Mouse (Mus musculus): ENCODE measurements around the gene Tm7sf3. TPM values are rescaled to one million over a fixed set of nuclear protein-coding genes. Genes with fewer than 3 reads are reported as not detected.

Tm7sf3 gene
- polyA plus RNA-seq, 1 experiment from 2014 or later = 39.8 TPM

- 74% methylated on average over 4 of the region's 4 CpGs for WGBS
- ATAC-seq (ENCODE audit: insufficient number of reproducible peaks, insufficient read depth, low FRiP score, low TSS enrichment, low read depth) = no peak
Observed at GRCm38 (mm10) chr6:146673696-146674095, 31.1 kb upstream of the Tm7sf3 start.

GRCm38 (mm10) chr6:146672106-146672505 is 29.5 kb upstream of the Tm7sf3 start:
- no peaks in the 10 kb centered on the region for H3K27me3 ChIP-seq
- H3K4me1 ChIP-seq = no peaks in the 10 kb centered on the region
- H3K36me3 ChIP-seq = no peaks in the 10 kb centered on the region
- no peak overlapping the region for H3K4me3 ChIP-seq
- no peak for ATAC-seq (ENCODE audit: insufficient number of reproducible peaks, insufficient read depth, low FRiP score, low TSS enrichment, low read depth)
- H3K27ac ChIP-seq = no peak overlapping the region
- H3K9ac ChIP-seq = no peak overlapping the region
- 0 out of 2 replicates have a peak, but pooled peaks cover 2% of the 10 kb centered on the region for H3K9me3 ChIP-seq
- H3K4me2 ChIP-seq = no peak overlapping the region
- WGBS = 71% methylated on average over 5 of the region's 5 CpGs

More at GRCm38 (mm10) chr6:146673696-146674095, 31.1 kb upstream of the Tm7sf3 start:
- Histone ChIP-seq H3K9ac (no peak overlapping the region), H3K27ac (no peak overlapping the region), H3K4me1 (no peaks in the 10 kb centered on the region), H3K36me3 (no peaks in the 10 kb centered on the region), H3K9me3 (0 out of 2 replicates have a peak, but pooled peaks cover 2% of the 10 kb centered on the region), H3K27me3 (no peaks in the 10 kb centered on the region), H3K4me3 (no peak overlapping the region), H3K4me2 (no peak overlapping the region)

- H3K4me1 ChIP-seq = no peaks in the 10 kb centered on the region
- WGBS = 82% methylated on average over 15 of the region's 15 CpGs
- no peak overlapping the region for H3K9ac ChIP-seq
- 0 out of 2 replicates have a peak, but pooled peaks cover 2% of the 10 kb centered on the region for H3K9me3 ChIP-seq
- ATAC-seq (ENCODE audit: insufficient number of reproducible peaks, insufficient read depth, low FRiP score, low TSS enrichment, low read depth) = no peak
- no peaks in the 10 kb centered on the region for H3K27me3 ChIP-seq
- H3K27ac ChIP-seq = no peak overlapping the region
- no peaks in the 10 kb centered on the region for H3K36me3 ChIP-seq
- H3K4me3 ChIP-seq = no peak overlapping the region
- no peak overlapping the region for H3K4me2 ChIP-seq
Observed at GRCm38 (mm10) chr6:146670956-146671855, 28.6 kb upstream of the Tm7sf3 start.

GRCm38 (mm10) chr6:146668606-146669005 is 26.0 kb upstream of the Tm7sf3 start:
- no peak overlapping the region for H3K4me2 ChIP-seq
- no peak overlapping the region for H3K9ac ChIP-seq
- H3K4me3 ChIP-seq = no peak overlapping the region
- H3K9me3 ChIP-seq = 0 out of 2 replicates have a peak, but pooled peaks cover 2% of the 10 kb centered on the region
- no peaks in the 10 kb centered on the region for H3K4me1 ChIP-seq
- H3K27me3 ChIP-seq = no peaks in the 10 kb centered on the region
- no peak overlapping the region for H3K27ac ChIP-seq
- H3K36me3 ChIP-seq = no peaks in the 10 kb centered on the region
- no peak for ATAC-seq (ENCODE audit: insufficient number of reproducible peaks, insufficient read depth, low FRiP score, low TSS enrichment, low read depth)

GRCm38 (mm10) chr6:146666811-146667210 is 24.2 kb upstream of the Tm7sf3 start:
- H3K4me2 ChIP-seq = no peak overlapping the region
- H3K4me1 ChIP-seq = no peaks in the 10 kb centered on the region
- H3K27me3 ChIP-seq = no peaks in the 10 kb centered on the region
- H3K4me3 ChIP-seq = no peak overlapping the region
- H3K9ac ChIP-seq = no peak overlapping the region
- H3K36me3 ChIP-seq = no peaks in the 10 kb centered on the region
- no peak overlapping the region for H3K27ac ChIP-seq
- no peak for ATAC-seq (ENCODE audit: insufficient number of reproducible peaks, insufficient read depth, low FRiP score, low TSS enrichment, low read depth)
- WGBS = 73% methylated on average over 6 of the region's 6 CpGs
- H3K9me3 ChIP-seq = 0 out of 2 replicates have a peak, but pooled peaks cover 2% of the 10 kb centered on the region

- WGBS = 86% methylated on average over 2 of the region's 2 CpGs
Observed at GRCm38 (mm10) chr6:146665408-146665807, 22.8 kb upstream of the Tm7sf3 start.

GRCm38 (mm10) chr6:146664917-146665316 is 22.3 kb upstream of the Tm7sf3 start:
- Histone ChIP-seq H3K27me3 (no peaks in the 10 kb centered on the region), H3K36me3 (no peaks in the 10 kb centered on the region), H3K4me1 (no peaks in the 10 kb centered on the region), H3K4me3 (no peak overlapping the region), H3K4me2 (no peak overlapping the region), H3K27ac (no peak overlapping the region), H3K9me3 (no peaks in the 10 kb centered on the region), H3K9ac (no peak overlapping the region)
- 91% methylated on average over 5 of the region's 5 CpGs for WGBS
- no peak for ATAC-seq (ENCODE audit: insufficient number of reproducible peaks, insufficient read depth, low FRiP score, low TSS enrichment, low read depth)

More at GRCm38 (mm10) chr6:146665408-146665807, 22.8 kb upstream of the Tm7sf3 start:
- Histone ChIP-seq H3K4me1 (no peaks in the 10 kb centered on the region), H3K9me3 (0 out of 2 replicates have a peak, but pooled peaks cover 2% of the 10 kb centered on the region), H3K27me3 (no peaks in the 10 kb centered on the region), H3K4me2 (no peak overlapping the region), H3K4me3 (no peak overlapping the region), H3K9ac (no peak overlapping the region), H3K27ac (no peak overlapping the region), H3K36me3 (no peaks in the 10 kb centered on the region)
- ATAC-seq (ENCODE audit: insufficient number of reproducible peaks, insufficient read depth, low FRiP score, low TSS enrichment, low read depth) = no peak

- WGBS = 68% methylated on average over 5 of the region's 5 CpGs
- no peaks in the 10 kb centered on the region for H3K9me3 ChIP-seq
Observed at GRCm38 (mm10) chr6:146664116-146664515, 21.5 kb upstream of the Tm7sf3 start.

GRCm38 (mm10) chr6:146662679-146663078 is 20.1 kb upstream of the Tm7sf3 start:
- Histone ChIP-seq H3K9ac (no peak overlapping the region), H3K4me1 (no peaks in the 10 kb centered on the region), H3K9me3 (no peaks in the 10 kb centered on the region), H3K36me3 (no peaks in the 10 kb centered on the region), H3K4me2 (no peak overlapping the region), H3K4me3 (no peak overlapping the region), H3K27ac (no peak overlapping the region), H3K27me3 (no peaks in the 10 kb centered on the region)
- 23% methylated on average over 5 of the region's 5 CpGs for WGBS
- ATAC-seq (ENCODE audit: insufficient number of reproducible peaks, insufficient read depth, low FRiP score, low TSS enrichment, low read depth) = no peak

More at GRCm38 (mm10) chr6:146664116-146664515, 21.5 kb upstream of the Tm7sf3 start:
- H3K27me3 ChIP-seq = no peaks in the 10 kb centered on the region
- no peaks in the 10 kb centered on the region for H3K4me1 ChIP-seq
- no peak overlapping the region for H3K9ac ChIP-seq
- no peak overlapping the region for H3K27ac ChIP-seq
- H3K36me3 ChIP-seq = no peaks in the 10 kb centered on the region
- H3K4me2 ChIP-seq = no peak overlapping the region
- no peak overlapping the region for H3K4me3 ChIP-seq
- ATAC-seq (ENCODE audit: insufficient number of reproducible peaks, insufficient read depth, low FRiP score, low TSS enrichment, low read depth) = no peak

GRCm38 (mm10) chr6:146661655-146662054 is 19.0 kb upstream of the Tm7sf3 start:
- 81% methylated on average over 5 of the region's 5 CpGs for WGBS
- H3K36me3 ChIP-seq = no peaks in the 10 kb centered on the region
- no peaks in the 10 kb centered on the region for H3K4me1 ChIP-seq
- no peaks in the 10 kb centered on the region for H3K9me3 ChIP-seq
- no peak overlapping the region for H3K4me2 ChIP-seq
- no peak overlapping the region for H3K4me3 ChIP-seq
- no peak overlapping the region for H3K27ac ChIP-seq
- no peak overlapping the region for H3K9ac ChIP-seq
- ATAC-seq (ENCODE audit: insufficient number of reproducible peaks, insufficient read depth, low FRiP score, low TSS enrichment, low read depth) = no peak
- no peaks in the 10 kb centered on the region for H3K27me3 ChIP-seq

- Histone ChIP-seq H3K4me1 (no peaks in the 10 kb centered on the region), H3K27me3 (no peaks in the 10 kb centered on the region), H3K36me3 (no peaks in the 10 kb centered on the region), H3K27ac (no peak overlapping the region), H3K4me2 (no peak overlapping the region), H3K4me3 (no peak overlapping the region), H3K9me3 (no peaks in the 10 kb centered on the region), H3K9ac (no peak overlapping the region)
- no peak for ATAC-seq (ENCODE audit: insufficient number of reproducible peaks, insufficient read depth, low FRiP score, low TSS enrichment, low read depth)
- WGBS = 59% methylated on average over 2 of the region's 2 CpGs
Observed at GRCm38 (mm10) chr6:146660591-146660990, 18.0 kb upstream of the Tm7sf3 start.

- H3K4me3 ChIP-seq = no peak overlapping the region
- H3K9ac ChIP-seq = no peak overlapping the region
- no peak overlapping the region for H3K27ac ChIP-seq
- peaks cover 17% of the 10 kb centered on the region for H3K36me3 ChIP-seq
- no peaks in the 10 kb centered on the region for H3K27me3 ChIP-seq
- 60% methylated on average over 3 of the region's 3 CpGs for WGBS
- H3K4me2 ChIP-seq = no peak overlapping the region
- no peak for ATAC-seq (ENCODE audit: insufficient number of reproducible peaks, insufficient read depth, low FRiP score, low TSS enrichment, low read depth)
- H3K4me1 ChIP-seq = no peaks in the 10 kb centered on the region
- no peaks in the 10 kb centered on the region for H3K9me3 ChIP-seq
Observed at GRCm38 (mm10) chr6:146653197-146653596, 10.6 kb upstream of the Tm7sf3 start.

Data from embryonic facial prominence, embryonic 13.5 days (tissue).